15 mouse cellular contexts compared by ENCODE assay signal in the genomic region with DNA sequence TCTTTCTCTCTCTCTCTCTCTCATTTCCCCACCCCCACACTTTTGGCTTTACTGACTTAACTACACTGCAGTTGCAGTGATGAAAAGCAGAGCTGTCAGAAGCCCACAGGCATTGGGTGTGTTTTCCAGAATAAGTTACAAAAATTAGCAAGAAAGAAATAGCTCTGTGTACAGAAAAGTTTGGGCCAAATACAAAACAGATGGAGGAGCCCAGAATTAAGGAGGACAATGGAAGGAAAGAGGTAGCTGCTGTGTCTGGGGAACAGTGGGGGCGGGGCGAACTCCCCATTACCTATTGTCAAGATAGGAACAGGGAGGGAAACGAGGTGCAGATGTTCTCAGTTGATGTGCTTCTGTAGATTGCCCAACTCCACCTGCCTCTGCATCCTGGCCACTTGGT.
"Had no signal": no experiment of that assay in that cellular context is flagged by ENCODE, and none has a peak within 500 bp of the region (broad histone marks: within the 10 kb centered on the region; RNA-seq: fewer than 3 reads in every experiment).

No protein-coding gene starts in this region.

- H3K4me3 ChIP-seq: kidney, embryonic 15.5 days; limb, embryonic 12.5 days; liver, embryonic 13.5 days; lung, embryonic 15.5 days; midbrain, embryonic 12.5 days had no signal

- H3K27ac ChIP-seq: kidney, embryonic 15.5 days; limb, embryonic 12.5 days; liver, embryonic 13.5 days; lung, embryonic 15.5 days; midbrain, embryonic 12.5 days; stomach, postnatal 0 days had no signal

- H3K36me3 ChIP-seq: kidney, embryonic 15.5 days; limb, embryonic 12.5 days; liver, embryonic 13.5 days; lung, embryonic 15.5 days; midbrain, embryonic 12.5 days had no signal

- H3K9ac ChIP-seq: kidney, embryonic 15.5 days; limb, embryonic 12.5 days; liver, embryonic 13.5 days; liver, postnatal 0 days; lung, embryonic 15.5 days; midbrain, embryonic 12.5 days had no signal

- H3K4me2 ChIP-seq: kidney, embryonic 15.5 days; limb, embryonic 12.5 days; liver, embryonic 13.5 days; lung, embryonic 15.5 days; midbrain, embryonic 12.5 days had no signal

- H3K9me3 ChIP-seq: kidney, embryonic 15.5 days; limb, embryonic 12.5 days; liver, embryonic 13.5 days; lung, embryonic 15.5 days; midbrain, embryonic 12.5 days had no signal

- H3K27me3 ChIP-seq: kidney, embryonic 15.5 days; limb, embryonic 12.5 days; liver, embryonic 13.5 days; lung, embryonic 15.5 days; midbrain, embryonic 12.5 days had no signal

- DNase-seq: kidney, adult 2 months; kidney, postnatal 14 days; layer of hippocampus, adult 9-11 months; liver; liver, embryonic 13.5 days; liver, postnatal 0 days; lung, postnatal 14 days; right cerebral cortex, adult 18-20 months; thymus, postnatal 14 days had no signal

- ATAC-seq: liver, postnatal 0 days; midbrain, embryonic 16.5 days had no signal

- H3K4me1 ChIP-seq: kidney, embryonic 15.5 days; limb, embryonic 12.5 days; liver, embryonic 13.5 days; lung, embryonic 15.5 days; midbrain, embryonic 12.5 days had no signal
